Mouse (Mus musculus): Measurements from ENCODE around the gene Klhl6.

- no peak for TF ChIP-seq CTCF (conservative IDR thresholded peaks at IDR 0.05; ENCODE audit: low read length)
- no peak for TF ChIP-seq NANOG (IDR thresholded peaks at IDR 0.05; ENCODE audit: borderline replicate concordance, low read length)
- TF ChIP-seq POU5F1 (IDR thresholded peaks at IDR 0.05; ENCODE audit: borderline replicate concordance, low read length), result no peak
Measured at GRCm38 (mm10) chr16:20022821-20023220, 40.0 kb upstream of the Klhl6 start.

Data from E14TG2a.4 (cell line).